Mouse (Mus musculus) embryonic facial prominence, embryonic 15.5 days (tissue): ENCODE results near the gene Pacrg. TPM values are rescaled to one million over a fixed set of nuclear protein-coding genes. Genes with fewer than 3 reads are reported as not detected.

Source experiments
- ATAC-seq: fragments of 200-750 bp; cut with Nextera tagmentation; 2 replicates; pipeline ENCODE4 v1.8.0; 2017; ENCODE audit warnings: low read depth, moderate TSS enrichment; ENCODE audit not compliant: insufficient number of reproducible peaks, low FRiP score, low TSS enrichment
- H3K27ac ChIP-seq: fragments of 300-500 bp; sonication (generic); replicated peaks from 2 replicates; pipeline ENCODE4 v1.5.1; 2015; ENCODE audit warnings: mild to moderate bottlenecking, inconsistent platforms
- H3K27me3 ChIP-seq: fragments of 300-500 bp; sonication (generic); 2 replicates; pipeline ENCODE4 v1.6.1; 2015; ENCODE audit warnings: inconsistent platforms
- H3K36me3 ChIP-seq: fragments of 300-500 bp; sonication (generic); 2 replicates; pipeline ENCODE4 v1.6.1; 2015; ENCODE audit warnings: mild to moderate bottlenecking, inconsistent platforms
- H3K4me1 ChIP-seq: fragments of 300-500 bp; sonication (generic); 2 replicates; pipeline ENCODE4 v1.6.1; 2015; ENCODE audit warnings: inconsistent platforms
- H3K4me2 ChIP-seq: fragments of 300-500 bp; sonication (generic); replicated peaks from 2 replicates; pipeline ENCODE4 v1.6.1; 2015; ENCODE audit warnings: mild to moderate bottlenecking, inconsistent platforms
- H3K4me3 ChIP-seq: fragments of 300-500 bp; sonication (generic); replicated peaks from 2 replicates; pipeline ENCODE4 v1.5.1; 2015; ENCODE audit warnings: mild to moderate bottlenecking, inconsistent platforms
- H3K9ac ChIP-seq: fragments of 300-500 bp; sonication (generic); 2 replicates; pipeline ENCODE4 v1.6.1; 2015; ENCODE audit warnings: inconsistent platforms
- H3K9me3 ChIP-seq: fragments of 300-500 bp; sonication (generic); replicated peaks from 2 replicates; pipeline ENCODE4 v1.6.1; 2016; ENCODE audit warnings: inconsistent platforms
- WGBS: fragments of 180-500 bp; shearing (Covaris S2); methylation state at CpG from one replicate; pipeline ENCODE4 v1.1.7; 2015; 5-methylcytosine and 5-hydroxymethylcytosine counted together
- polyA plus RNA-seq: library from polyadenylated mRNA; unstranded; fragments of >200 nt; fragmentation: Nextera tagmentation; extraction: Ambion mirVana; gene quantifications from 2 replicates; pipeline ENCODE4 v1.2.1, GENCODE M21; 2015

Pacrg gene
- polyA plus RNA-seq, 1 experiment from 2014 or later, result 5.4 TPM

GRCm38 (mm10) chr17:10661294-10661693, 178.8 kb downstream of the Pacrg start:
- Histone ChIP-seq H3K4me1 (no peaks in the 10 kb centered on the region), H3K27me3 (no peaks in the 10 kb centered on the region), H3K27ac (no peak overlapping the region), H3K36me3 (no peaks in the 10 kb centered on the region), H3K4me3 (no peak overlapping the region), H3K4me2 (no peak overlapping the region), H3K9me3 (no peaks in the 10 kb centered on the region), H3K9ac (no peak overlapping the region)
- no peak for ATAC-seq
- WGBS, result 74% methylated on average over 4 of the region's 4 CpGs

- H3K36me3 ChIP-seq, result no peaks in the 10 kb centered on the region
- H3K27me3 ChIP-seq, result no peaks in the 10 kb centered on the region
- no peak overlapping the region for H3K4me2 ChIP-seq
- no peak overlapping the region for H3K9ac ChIP-seq
- no peak for ATAC-seq
- no peak overlapping the region for H3K4me3 ChIP-seq
- H3K27ac ChIP-seq, result no peak overlapping the region
- WGBS, result 93% methylated on average over 7 of the region's 7 CpGs
- H3K4me1 ChIP-seq, result no peaks in the 10 kb centered on the region
- H3K9me3 ChIP-seq, result no peaks in the 10 kb centered on the region
Observed at GRCm38 (mm10) chr17:10643604-10644003, 196.5 kb downstream of the Pacrg start.

GRCm38 (mm10) chr17:10639816-10640215, 200.3 kb downstream of the Pacrg start:
- ATAC-seq, result no peak
- WGBS, result 62% methylated on average over 1 of the region's 1 CpGs
- H3K36me3 ChIP-seq, result no peaks in the 10 kb centered on the region

GRCm38 (mm10) chr17:10635955-10636470, 204.1 kb downstream of the Pacrg start:
- no peak for ATAC-seq
- 55% methylated on average over 8 of the region's 8 CpGs for WGBS
- Histone ChIP-seq H3K4me1 (no peaks in the 10 kb centered on the region; the same call in 1 of the 2 replicates), H3K9ac (no peak overlapping the region), H3K27me3 (no peaks in the 10 kb centered on the region), H3K36me3 (no peaks in the 10 kb centered on the region), H3K4me2 (no peak overlapping the region), H3K4me3 (no peak overlapping the region), H3K27ac (no peak overlapping the region), H3K9me3 (no peaks in the 10 kb centered on the region)

More at GRCm38 (mm10) chr17:10639816-10640215, 200.3 kb downstream of the Pacrg start:
- no peaks in the 10 kb centered on the region for H3K27me3 ChIP-seq
- no peak overlapping the region for H3K27ac ChIP-seq
- no peak overlapping the region for H3K4me3 ChIP-seq
- no peaks in the 10 kb centered on the region; the same call in 1 of the 2 replicates for H3K4me1 ChIP-seq
- no peaks in the 10 kb centered on the region for H3K9me3 ChIP-seq
- no peak overlapping the region for H3K9ac ChIP-seq
- H3K4me2 ChIP-seq, result no peak overlapping the region

- no peaks in the 10 kb centered on the region for H3K9me3 ChIP-seq
- 81% methylated on average over 11 of the region's 11 CpGs for WGBS
- no peak overlapping the region for H3K4me2 ChIP-seq
Observed at GRCm38 (mm10) chr17:10635470-10635869, 204.6 kb downstream of the Pacrg start.

GRCm38 (mm10) chr17:10635046-10635445, 205.1 kb downstream of the Pacrg start:
- Histone ChIP-seq H3K4me2 (no peak overlapping the region), H3K9ac (no peak overlapping the region), H3K4me1 (no peaks in the 10 kb centered on the region; the same call in 1 of the 2 replicates), H3K27ac (no peak overlapping the region), H3K27me3 (no peaks in the 10 kb centered on the region), H3K9me3 (no peaks in the 10 kb centered on the region), H3K4me3 (no peak overlapping the region), H3K36me3 (no peaks in the 10 kb centered on the region)
- WGBS, result 90% methylated on average over 6 of the region's 6 CpGs
- ATAC-seq, result no peak

More at GRCm38 (mm10) chr17:10635470-10635869, 204.6 kb downstream of the Pacrg start:
- Histone ChIP-seq H3K36me3 (no peaks in the 10 kb centered on the region), H3K4me1 (no peaks in the 10 kb centered on the region; the same call in 1 of the 2 replicates), H3K27me3 (no peaks in the 10 kb centered on the region), H3K9ac (no peak overlapping the region), H3K27ac (no peak overlapping the region), H3K4me3 (no peak overlapping the region)
- no peak for ATAC-seq

- Histone ChIP-seq H3K27ac (no peak overlapping the region), H3K9me3 (no peaks in the 10 kb centered on the region), H3K27me3 (no peaks in the 10 kb centered on the region), H3K4me2 (no peak overlapping the region), H3K36me3 (no peaks in the 10 kb centered on the region), H3K9ac (no peak overlapping the region), H3K4me1 (no peaks in the 10 kb centered on the region; the same call in 1 of the 2 replicates), H3K4me3 (no peak overlapping the region)
- no peak for ATAC-seq
- WGBS, result 84% methylated on average over 7 of the region's 7 CpGs
Observed at GRCm38 (mm10) chr17:10633769-10634168, 206.3 kb downstream of the Pacrg start.

- no peak overlapping the region for H3K27ac ChIP-seq
- 79% methylated on average over 4 of the region's 4 CpGs for WGBS
Observed at GRCm38 (mm10) chr17:10628240-10628639, 211.9 kb downstream of the Pacrg start.

GRCm38 (mm10) chr17:10627476-10627875, 212.6 kb downstream of the Pacrg start:
- Histone ChIP-seq H3K9ac (no peak overlapping the region), H3K27ac (no peak overlapping the region), H3K27me3 (no peaks in the 10 kb centered on the region), H3K4me3 (no peak overlapping the region), H3K4me2 (no peak overlapping the region), H3K4me1 (no peaks in the 10 kb centered on the region), H3K9me3 (no peaks in the 10 kb centered on the region), H3K36me3 (no peaks in the 10 kb centered on the region)
- WGBS, result 30% methylated on average over 2 of the region's 2 CpGs
- no peak for ATAC-seq

More at GRCm38 (mm10) chr17:10628240-10628639, 211.9 kb downstream of the Pacrg start:
- no peak overlapping the region for H3K4me3 ChIP-seq
- no peak overlapping the region for H3K9ac ChIP-seq
- H3K27me3 ChIP-seq, result no peaks in the 10 kb centered on the region
- no peaks in the 10 kb centered on the region for H3K9me3 ChIP-seq
- no peaks in the 10 kb centered on the region for H3K36me3 ChIP-seq
- H3K4me1 ChIP-seq, result no peaks in the 10 kb centered on the region
- no peak for ATAC-seq
- H3K4me2 ChIP-seq, result no peak overlapping the region

GRCm38 (mm10) chr17:10626299-10627095, 213.6 kb downstream of the Pacrg start:
- no peaks in the 10 kb centered on the region for H3K27me3 ChIP-seq

GRCm38 (mm10) chr17:10624699-10625424, 215.2 kb downstream of the Pacrg start:
- Histone ChIP-seq H3K27me3 (no peaks in the 10 kb centered on the region), H3K4me3 (no peak overlapping the region), H3K9ac (no peak overlapping the region), H3K36me3 (no peaks in the 10 kb centered on the region), H3K4me2 (no peak overlapping the region), H3K9me3 (no peaks in the 10 kb centered on the region), H3K4me1 (no peaks in the 10 kb centered on the region), H3K27ac (no peak overlapping the region)
- 91% methylated on average over 6 of the region's 6 CpGs for WGBS
- ATAC-seq, result no peak

More at GRCm38 (mm10) chr17:10626299-10627095, 213.6 kb downstream of the Pacrg start:
- 72% methylated on average over 13 of the region's 13 CpGs for WGBS
- Histone ChIP-seq H3K9me3 (no peaks in the 10 kb centered on the region), H3K4me1 (no peaks in the 10 kb centered on the region), H3K27ac (no peak overlapping the region), H3K4me3 (no peak overlapping the region), H3K36me3 (no peaks in the 10 kb centered on the region), H3K4me2 (no peak overlapping the region), H3K9ac (no peak overlapping the region)
- ATAC-seq, result no peak
